In genomic region chr14:57751006-57751405, GRCm38 (mm10) we compare ENCODE assay signal across 22 mouse cellular contexts. TPM values are rescaled to one million over a fixed set of nuclear protein-coding genes. Genes with fewer than 3 reads are reported as not detected.
A peak's percentile ranks its signal among the peaks of the same experiment; 100 is the strongest.
DNase-seq lines count a peak whose midpoint lies in the region; ATAC-seq and TF ChIP-seq lines count a peak whose summit lies in the region.
"Not testable (repeated sequence)": the region's sequence is repeated elsewhere in the genome, so short reads cannot be mapped to it uniquely, and the experiment has no call there.
"Had no signal": no experiment of that assay in that cellular context is flagged by ENCODE, and none has a peak within 500 bp of the region (broad histone marks: within the 10 kb centered on the region; RNA-seq: fewer than 3 reads in every experiment).

No protein-coding gene starts in this region.

- not testable (repeated sequence) for H3K9me3 ChIP-seq in liver, embryonic 11.5 days (ENCODE audit: control insufficient read depth, low read length); liver, embryonic 13.5 days (replicated peaks); liver, embryonic 15.5 days (replicated peaks); liver, postnatal 0 days (ENCODE audit: low read length)

- H3K4me2 ChIP-seq in liver, embryonic 11.5 days, result not testable (repeated sequence)
- H3K4me2 ChIP-seq in liver, embryonic 13.5 days, result peak overlapping the region; percentile 53
- peak overlapping the region; percentile 50 for H3K4me2 ChIP-seq in liver, embryonic 15.5 days
- H3K4me2 ChIP-seq in liver, postnatal 0 days (ENCODE audit: low read depth, low read length), result peak overlapping the region; percentile 16; the same call in 1 of the 2 replicates

- peak; percentile 57 for DNase-seq in c-Kit-negative CD71-positive TER-119-positive erythroid progenitor cells, embryonic 14.5 days (ENCODE audit: low read depth, low spot score)
- DNase-seq in liver, embryonic 11.5 days (ENCODE audit: low spot score); liver, postnatal 0 days: not testable (repeated sequence)
- peak; percentile 50 for DNase-seq in liver, embryonic 13.5 days

- H3K4me1 ChIP-seq in liver, embryonic 11.5 days (replicated peaks; ENCODE audit: control insufficient read depth, insufficient read depth, low read length), result peaks cover 25% of the 10 kb centered on the region
- H3K4me1 ChIP-seq in liver, embryonic 13.5 days (replicated peaks), result peaks cover 89% of the 10 kb centered on the region
- peaks cover 87% of the 10 kb centered on the region for H3K4me1 ChIP-seq in liver, embryonic 15.5 days (replicated peaks)
- peaks cover 50% of the 10 kb centered on the region for H3K4me1 ChIP-seq in liver, postnatal 0 days (ENCODE audit: insufficient read depth)

- not testable (repeated sequence) for H3K4me3 ChIP-seq in liver, embryonic 11.5 days (ENCODE audit: low read depth, low read length); liver, postnatal 0 days (ENCODE audit: low read depth, low read length)
- 0 out of 2 replicates have a peak overlapping the region, but pooled peaks have one; percentile 13 for H3K4me3 ChIP-seq in liver, embryonic 13.5 days (replicated peaks)
- peak overlapping the region; percentile 14; the same call in 1 of the 2 replicates for H3K4me3 ChIP-seq in liver, embryonic 15.5 days (replicated peaks)

- peak; percentile 38; the same call in 1 of the 2 replicates for ATAC-seq in erythroblast, adult 5-6 weeks (replicated peaks; ENCODE audit: low FRiP score, poor library complexity, severe bottlenecking)
- ATAC-seq in erythroid progenitor cell, adult 5-6 weeks (replicated peaks; ENCODE audit: low FRiP score, poor library complexity, severe bottlenecking), result peak; percentile 41; the same call in 1 of the 2 replicates
- peak; percentile 77 for ATAC-seq in liver, embryonic 11.5 days (replicated peaks; ENCODE audit: low FRiP score)
- ATAC-seq in liver, embryonic 13.5 days (ENCODE audit: low read depth), result peak; percentile 85
- peak; percentile 72 for ATAC-seq in liver, embryonic 15.5 days (ENCODE audit: insufficient read depth)
- peak; percentile 56 for ATAC-seq in liver, postnatal 0 days

- TF ChIP-seq CTCF in liver, postnatal 0 days (IDR thresholded peaks at IDR 0.05; ENCODE audit: low read depth), result not testable (repeated sequence)

- not testable (repeated sequence) for H3K9ac ChIP-seq in liver, embryonic 11.5 days (ENCODE audit: low read depth, low read length); liver, embryonic 15.5 days; liver, postnatal 0 days (replicated peaks)
- H3K9ac ChIP-seq in liver, embryonic 13.5 days, result 0 out of 2 replicates have a peak overlapping the region, but pooled peaks have one; percentile 36

- not testable (repeated sequence) for H3K27me3 ChIP-seq in liver, embryonic 11.5 days (replicated peaks; ENCODE audit: control insufficient read depth, insufficient read depth, low read length); liver, embryonic 13.5 days; liver, embryonic 15.5 days; liver, postnatal 0 days (ENCODE audit: insufficient read depth, low read length)

- not testable (repeated sequence) for TF ChIP-seq EP300 in liver, postnatal 0 days (IDR thresholded peaks at IDR 0.05; ENCODE audit: low read depth)

- H3K27ac ChIP-seq in liver, embryonic 11.5 days (ENCODE audit: low read depth, low read length), result not testable (repeated sequence)
- peak overlapping the region; percentile 87 for H3K27ac ChIP-seq in liver, embryonic 13.5 days
- peak overlapping the region; percentile 85 for H3K27ac ChIP-seq in liver, embryonic 15.5 days (replicated peaks)
- peak overlapping the region; percentile 65; the same call in 1 of the 2 replicates for H3K27ac ChIP-seq in liver, postnatal 0 days (ENCODE audit: low read depth)

- H3K36me3 ChIP-seq in liver, embryonic 11.5 days (ENCODE audit: control insufficient read depth, insufficient read depth, low read length); liver, embryonic 13.5 days; liver, embryonic 15.5 days (replicated peaks); liver, postnatal 0 days (replicated peaks; ENCODE audit: insufficient read depth, low read length): not testable (repeated sequence)

RNA-seq across cellular contexts. Expression of gene Gm49361, which starts 5.1 kb away (rescaled TPM):
- not detected in 2 replicates for total RNA-seq in erythroblast, adult 5-6 weeks (2015; ENCODE audit: low replicate concordance)
- total RNA-seq in erythroblast, adult 5-6 weeks (2017; ENCODE audit: low replicate concordance), result not detected in 2 replicates
- not detected in 2 replicates for total RNA-seq in erythroid progenitor cell, adult 5-6 weeks (2015; ENCODE audit: low replicate concordance)
- not detected in 2 replicates for total RNA-seq in erythroid progenitor cell, adult 5-6 weeks (2017; ENCODE audit: low replicate concordance)
- not detected in 2 replicates for polyA plus RNA-seq in liver, embryonic 11.5 days (2014; fragmentation: Nextera tagmentation; extraction: Ambion mirVana)
- polyA plus RNA-seq in liver, embryonic 13.5 days (2015; fragmentation: Nextera tagmentation; extraction: Ambion mirVana), result not detected in 2 replicates
- polyA plus RNA-seq in liver, embryonic 15.5 days (2015; fragmentation: Nextera tagmentation; extraction: Ambion mirVana), result not detected in 2 replicates
- not detected in 2 replicates for polyA plus RNA-seq in liver, postnatal 0 days (2015; fragmentation: Nextera tagmentation; extraction: Ambion mirVana)
- total RNA-seq: adrenal gland, postnatal 25 days; ES-E14; MEL had no signal
- polyA plus RNA-seq: adrenal gland, adult 2 months; C2C12; cerebellum, adult 2 months; cortical plate, adult 2 months; embryonic facial prominence, embryonic 10.5 days; embryonic facial prominence, embryonic 12.5 days; embryonic facial prominence, embryonic 14.5 days; forebrain, embryonic 10.5 days; forebrain, embryonic 12.5 days; forebrain, embryonic 14.5 days; forebrain, embryonic 16.5 days; frontal cortex, adult 2 months had no signal

RNA-seq across cellular contexts. Expression of gene Lats2, which starts 7.2 kb away (rescaled TPM):
- total RNA-seq in erythroblast, adult 5-6 weeks (2015; ENCODE audit: low replicate concordance), result 6.3 and 7.9 TPM in 2 replicates
- total RNA-seq in erythroblast, adult 5-6 weeks (2017; ENCODE audit: low replicate concordance), result 9.9 and 16.0 TPM in 2 replicates
- total RNA-seq in erythroid progenitor cell, adult 5-6 weeks (2015; ENCODE audit: low replicate concordance), result 24.9 and 33.5 TPM in 2 replicates
- total RNA-seq in erythroid progenitor cell, adult 5-6 weeks (2017; ENCODE audit: low replicate concordance), result 38.4 and 38.9 TPM in 2 replicates
- polyA plus RNA-seq in liver, embryonic 11.5 days (2014; fragmentation: Nextera tagmentation; extraction: Ambion mirVana), result 8.7 and 9.7 TPM in 2 replicates
- polyA plus RNA-seq in liver, embryonic 13.5 days (2015; fragmentation: Nextera tagmentation; extraction: Ambion mirVana), result 3.6 and 4.6 TPM in 2 replicates
- 5.5 and 5.8 TPM in 2 replicates for polyA plus RNA-seq in liver, embryonic 15.5 days (2015; fragmentation: Nextera tagmentation; extraction: Ambion mirVana)
- polyA plus RNA-seq in liver, postnatal 0 days (2015; fragmentation: Nextera tagmentation; extraction: Ambion mirVana), result 4.7 and 4.9 TPM in 2 replicates

RNA-seq across cellular contexts. Expression of gene Sap18, which starts 47.0 kb away (rescaled TPM):
- total RNA-seq in erythroblast, adult 5-6 weeks (2015; ENCODE audit: low replicate concordance), result 35.7 and 47.8 TPM in 2 replicates
- 4.3 and 16.0 TPM in 2 replicates for total RNA-seq in erythroblast, adult 5-6 weeks (2017; ENCODE audit: low replicate concordance)
- 133 and 176 TPM in 2 replicates for total RNA-seq in erythroid progenitor cell, adult 5-6 weeks (2015; ENCODE audit: low replicate concordance)
- total RNA-seq in erythroid progenitor cell, adult 5-6 weeks (2017; ENCODE audit: low replicate concordance), result 10.0 and 12.1 TPM in 2 replicates
- polyA plus RNA-seq in liver, embryonic 11.5 days (2014; fragmentation: Nextera tagmentation; extraction: Ambion mirVana), result 27.6 and 33.7 TPM in 2 replicates
- 10.1 and 11.9 TPM in 2 replicates for polyA plus RNA-seq in liver, embryonic 13.5 days (2015; fragmentation: Nextera tagmentation; extraction: Ambion mirVana)
- polyA plus RNA-seq in liver, embryonic 15.5 days (2015; fragmentation: Nextera tagmentation; extraction: Ambion mirVana), result 8.3 and 10.2 TPM in 2 replicates
- polyA plus RNA-seq in liver, postnatal 0 days (2015; fragmentation: Nextera tagmentation; extraction: Ambion mirVana), result 11.1 and 12.2 TPM in 2 replicates
